Mouse (Mus musculus) C2C12 (cell line): ENCODE data around the gene Rpl14. TPM values are rescaled to one million over a fixed set of nuclear protein-coding genes. Genes with fewer than 3 reads are reported as not detected.

Source experiments
- H3K27me3 ChIP-seq: one replicate; pipeline ENCODE4 v1.6.1; 2011; ENCODE audit not compliant: control insufficient read depth, insufficient read depth, insufficient read length
- H3K36me3 ChIP-seq: one replicate; pipeline ENCODE4 v1.6.1; 2011; ENCODE audit not compliant: control insufficient read depth, insufficient read depth
- H3K4me3 ChIP-seq: one replicate; pipeline ENCODE4 v1.5.1; 2011; ENCODE audit warnings: mild to moderate bottlenecking, control low read depth; ENCODE audit not compliant: poor library complexity, insufficient read depth, severe bottlenecking
- H3K79me2 ChIP-seq: one replicate; pipeline ENCODE4 v1.6.1; 2011; ENCODE audit not compliant: control insufficient read depth, insufficient read depth
- H3K79me3 ChIP-seq: one replicate; pipeline ENCODE4 v1.6.1; 2011; ENCODE audit warnings: low read depth, control low read depth
- H3ac ChIP-seq: one replicate; pipeline ENCODE3; 2011; ENCODE audit warnings: low read depth; ENCODE audit not compliant: control insufficient read depth, insufficient read length
- CEBPB ChIP-seq: IDR thresholded peaks from one replicate; pipeline ENCODE4 v1.6.1; 2011; ENCODE audit warnings: low read depth, mild to moderate bottlenecking, control low read depth, moderate library complexity
- CTCF ChIP-seq: IDR thresholded peaks from one replicate; pipeline ENCODE4 v1.5.1; 2011; ENCODE audit not compliant: control insufficient read depth, insufficient read depth, insufficient read length
- FOSL1 ChIP-seq: IDR thresholded peaks from one replicate; pipeline ENCODE4 v1.8.0; 2011; ENCODE audit warnings: mild to moderate bottlenecking, low read length; ENCODE audit not compliant: poor library complexity, insufficient read depth, severe bottlenecking
- MAX ChIP-seq: IDR thresholded peaks from one replicate; pipeline ENCODE4 v1.6.1; 2011; ENCODE audit warnings: mild to moderate bottlenecking, control low read depth
- MYOD1 ChIP-seq: IDR thresholded peaks from one replicate; pipeline ENCODE4 v1.6.1; 2011; ENCODE audit warnings: low read depth; ENCODE audit not compliant: control insufficient read depth, insufficient read length
- MYOG ChIP-seq: IDR thresholded peaks from one replicate; pipeline ENCODE4 v1.6.1; 2011; ENCODE audit not compliant: control insufficient read depth, insufficient read length; ENCODE audit errors: extremely low read depth
- USF1 ChIP-seq: IDR thresholded peaks from one replicate; pipeline ENCODE4 v1.6.1; 2011; ENCODE audit warnings: low read depth, mild to moderate bottlenecking, control low read depth, moderate library complexity
- polyA plus RNA-seq: library from polyadenylated mRNA; unstranded; fragments of >200 nt; fragmentation: generic; extraction: Trizol; gene quantifications from one replicate; pipeline ENCODE4 v1.2.1, GENCODE M21; 2012; ENCODE audit warnings: missing spikeins

The Rpl14 gene
- polyA plus RNA-seq, 1 experiment = 1,443 TPM

DNA sequence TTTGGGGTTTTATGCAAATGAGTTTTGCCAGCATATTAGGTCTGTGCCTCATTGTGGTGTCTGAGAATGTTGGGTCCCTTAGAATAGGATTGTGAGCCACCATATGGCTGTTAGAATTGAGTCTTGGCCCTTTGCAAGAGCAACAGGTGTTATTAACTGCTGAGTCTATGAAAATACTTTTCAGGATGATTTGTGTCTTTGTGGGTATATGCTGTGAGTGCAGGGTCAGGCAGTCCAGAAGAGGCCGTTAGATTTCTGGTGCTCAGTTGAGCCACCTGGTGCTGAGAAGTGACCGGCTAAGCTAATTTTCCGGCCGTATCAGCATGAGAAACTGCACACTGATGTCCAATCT, 5.4 kb downstream of the Rpl14 start:
- peaks cover 29% of the 10 kb centered on the region for H3K79me2 ChIP-seq
- H3K27me3 ChIP-seq = no peaks in the 10 kb centered on the region
- no peak overlapping the region for H3K4me3 ChIP-seq
- peaks cover 42% of the 10 kb centered on the region for H3K36me3 ChIP-seq
- TF ChIP-seq MYOG (no peak), MAX (no peak), CEBPB (no peak), FOSL1 (no peak), CTCF (no peak), USF1 (no peak)
- H3K79me3 ChIP-seq = peaks cover 17% of the 10 kb centered on the region
- no peak overlapping the region for H3ac ChIP-seq

DNA sequence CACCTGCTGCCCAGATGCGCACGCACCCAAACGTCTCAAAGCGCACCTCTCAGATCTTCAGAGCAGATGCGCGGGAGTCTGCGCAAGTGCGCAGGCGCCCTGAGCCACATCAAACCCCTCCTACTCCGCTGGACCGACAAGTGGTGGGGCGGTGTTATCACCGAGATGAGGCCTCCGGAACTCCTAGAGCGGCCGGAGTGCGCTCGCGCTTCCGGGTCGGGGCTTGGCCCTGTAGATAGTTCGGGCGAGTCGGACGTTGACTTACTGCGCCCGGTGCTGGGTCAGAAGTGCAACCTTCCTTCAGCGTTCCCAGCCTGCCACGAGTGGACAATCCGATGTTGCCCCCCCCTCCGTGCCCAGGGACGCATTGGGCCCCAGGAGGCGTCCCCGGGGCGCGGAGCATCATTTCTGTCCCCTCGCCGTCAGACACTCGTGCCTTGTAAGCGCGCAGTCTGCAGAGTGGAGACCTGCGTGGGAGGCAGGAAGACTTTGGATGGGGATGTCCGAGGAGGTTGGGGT, 5.9 kb downstream of the Rpl14 start:
- no peak for TF ChIP-seq CTCF
- TF ChIP-seq USF1 = no peak
- TF ChIP-seq MAX = no peak
- no peak for TF ChIP-seq CEBPB
- TF ChIP-seq MYOG = no peak
- TF ChIP-seq FOSL1 = no peak
- no peak for TF ChIP-seq MYOD1

GRCm38 (mm10) chr9:120577706-120578405, 6.6 kb downstream of the Rpl14 start:
- H3K27me3 ChIP-seq = no peaks in the 10 kb centered on the region
- H3K4me3 ChIP-seq = peak overlapping the region; percentile 18
- TF ChIP-seq CTCF (no peak), MAX (no peak), USF1 (no peak), FOSL1 (no peak), CEBPB (no peak), MYOG (no peak), MYOD1 (no peak)

More for the DNA sequence above, 5.9 kb downstream of the Rpl14 start:
- Histone ChIP-seq H3K36me3 (peaks cover 39% of the 10 kb centered on the region), H3K79me2 (peaks cover 24% of the 10 kb centered on the region), H3K79me3 (peaks cover 11% of the 10 kb centered on the region), H3K4me3 (peak overlapping the region; percentile 18), H3K27me3 (no peaks in the 10 kb centered on the region), H3ac (peak overlapping the region; percentile 52)

GRCm38 (mm10) chr9:120578701-120579100, 7.5 kb downstream of the Rpl14 start:
- Histone ChIP-seq H3K79me3 (peaks cover 2% of the 10 kb centered on the region), H3K79me2 (peaks cover 9% of the 10 kb centered on the region), H3K36me3 (peaks cover 24% of the 10 kb centered on the region), H3K4me3 (no peak overlapping the region), H3ac (no peak overlapping the region), H3K27me3 (no peaks in the 10 kb centered on the region)
- TF ChIP-seq FOSL1 = no peak
- no peak for TF ChIP-seq MYOG
- no peak for TF ChIP-seq CTCF
- TF ChIP-seq MAX = no peak
- TF ChIP-seq USF1 = no peak
- TF ChIP-seq CEBPB = no peak
- TF ChIP-seq MYOD1 = no peak

More at GRCm38 (mm10) chr9:120577706-120578405, 6.6 kb downstream of the Rpl14 start:
- Histone ChIP-seq H3ac (peak overlapping the region; percentile 52), H3K36me3 (peaks cover 33% of the 10 kb centered on the region), H3K79me3 (peaks cover 5% of the 10 kb centered on the region), H3K79me2 (peaks cover 17% of the 10 kb centered on the region)

- Histone ChIP-seq H3ac (no peak overlapping the region), H3K27me3 (no peaks in the 10 kb centered on the region), H3K79me3 (no peaks in the 10 kb centered on the region), H3K79me2 (no peaks in the 10 kb centered on the region), H3K4me3 (no peak overlapping the region), H3K36me3 (peaks cover 13% of the 10 kb centered on the region)
- no peak for TF ChIP-seq CEBPB
- TF ChIP-seq MYOD1 = no peak
- no peak for TF ChIP-seq CTCF
- no peak for TF ChIP-seq MYOG
- TF ChIP-seq FOSL1 = no peak
- no peak for TF ChIP-seq USF1
- no peak for TF ChIP-seq MAX
Measured at GRCm38 (mm10) chr9:120579808-120580207, 8.6 kb downstream of the Rpl14 start.

DNA sequence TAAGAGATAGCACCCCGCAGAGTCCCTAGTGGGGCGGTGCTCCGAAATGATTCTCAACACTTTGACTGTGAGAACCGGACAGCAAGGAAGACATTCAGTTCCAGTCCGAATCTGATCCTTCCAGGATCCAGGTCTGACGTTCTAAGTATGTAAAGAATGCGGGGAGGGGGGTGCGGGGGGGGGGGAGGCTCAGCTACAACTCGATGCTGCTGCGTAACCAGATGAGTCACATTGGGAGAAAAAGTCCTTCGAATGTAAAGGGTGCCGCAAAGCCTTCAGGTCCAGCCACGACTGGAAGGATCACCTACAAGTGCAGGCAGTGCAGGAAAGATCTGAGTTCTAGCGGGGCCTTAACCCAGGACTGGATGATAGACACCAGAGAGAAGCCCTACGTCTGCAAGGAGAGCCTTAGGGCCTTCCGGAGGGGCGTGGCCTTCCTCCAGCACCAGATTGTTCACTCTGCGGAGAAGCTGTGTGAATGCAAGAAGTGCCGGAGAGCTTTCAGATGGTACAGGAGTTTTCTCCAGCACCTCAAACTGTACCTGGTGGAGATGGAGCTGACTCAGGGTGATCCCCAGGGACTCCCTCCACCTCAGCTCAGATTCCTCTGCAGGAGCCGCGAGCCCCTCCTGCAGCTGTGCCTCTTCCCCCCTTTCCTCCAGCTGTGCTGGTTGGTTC, 10.8 kb downstream of the Rpl14 start:
- no peak for TF ChIP-seq USF1
- Histone ChIP-seq H3K79me2 (no peaks in the 10 kb centered on the region), H3K79me3 (no peaks in the 10 kb centered on the region), H3K36me3 (no peaks in the 10 kb centered on the region), H3K27me3 (no peaks in the 10 kb centered on the region), H3ac (no peak overlapping the region), H3K4me3 (no peak overlapping the region)
